28 mouse cellular contexts compared by ENCODE assay signal in genomic region chr10:96711993-96712392, GRCm38 (mm10).
DNase-seq lines count a peak whose midpoint lies in the region; ATAC-seq and TF ChIP-seq lines count a peak whose summit lies in the region.
"Had no signal": no experiment of that assay in that cellular context is flagged by ENCODE, and none has a peak within 500 bp of the region (broad histone marks: within the 10 kb centered on the region; RNA-seq: fewer than 3 reads in every experiment).

No protein-coding gene starts in this region.

- 0 out of 2 replicates have a peak overlapping the region, but pooled peaks have one; percentile 20 for H3K27ac ChIP-seq in gastrocnemius, adult 2 months
- H3K27ac ChIP-seq in midbrain, embryonic 11.5 days (ENCODE audit: low read depth, low read length): no peak overlapping the region
- H3K27ac ChIP-seq in midbrain, postnatal 0 days (ENCODE audit: low read depth, low read length): no peak overlapping the region
- H3K27ac ChIP-seq: forebrain, embryonic 12.5 days; hindbrain, embryonic 12.5 days; limb, embryonic 12.5 days; liver, embryonic 12.5 days; midbrain, embryonic 13.5 days; stomach, postnatal 0 days had no signal

- no peak for TF ChIP-seq CTCF in gastrocnemius, adult 2 months (IDR thresholded peaks at IDR 0.05)
- TF ChIP-seq CTCF in midbrain, postnatal 0 days (IDR thresholded peaks at IDR 0.05): no peak

- intact Hi-C loops in gastrocnemius, adult 2 months (cut with DNase I): no loop called here
- intact Hi-C loops in gastrocnemius, postnatal 14 days (cut with DNase I; ENCODE audit: low total_unique reads): no loop called here

- no peak overlapping the region for H3K4me3 ChIP-seq in gastrocnemius, adult 2 months
- H3K4me3 ChIP-seq in midbrain, embryonic 11.5 days (ENCODE audit: low read depth, low read length): no peak overlapping the region
- H3K4me3 ChIP-seq in midbrain, postnatal 0 days (ENCODE audit: low read depth, low read length): no peak overlapping the region
- H3K4me3 ChIP-seq: erythroblast, embryonic 14.5 days; forebrain, embryonic 12.5 days; hindbrain, embryonic 12.5 days; limb, embryonic 12.5 days; liver, embryonic 12.5 days; megakaryocyte, embryonic 14.5 days; midbrain, embryonic 13.5 days had no signal

- no peaks in the 10 kb centered on the region for H3K4me1 ChIP-seq in midbrain, embryonic 11.5 days (ENCODE audit: control insufficient read depth, insufficient read depth, low read length)
- no peaks in the 10 kb centered on the region for H3K4me1 ChIP-seq in midbrain, postnatal 0 days (ENCODE audit: insufficient read depth, low read length)
- H3K4me1 ChIP-seq: limb, embryonic 12.5 days; liver, embryonic 12.5 days; megakaryocyte, embryonic 14.5 days had no signal

- 73% methylated on average over 2 of the region's 2 CpGs for WGBS in midbrain, embryonic 11.5 days
- WGBS in midbrain, postnatal 0 days: 73% methylated on average over 2 of the region's 2 CpGs

- no peak for ATAC-seq in midbrain, embryonic 11.5 days (ENCODE audit: low FRiP score)
- no peak for ATAC-seq in midbrain, postnatal 0 days (ENCODE audit: low FRiP score)
- no peak for ATAC-seq in granulocyte monocyte progenitor cell, adult 5-6 weeks (replicated peaks; ENCODE audit: poor library complexity, severe bottlenecking)
- ATAC-seq: forebrain, postnatal 0 days; intestine, postnatal 0 days; liver, embryonic 12.5 days; liver, postnatal 0 days; midbrain, embryonic 13.5 days had no signal

- DNase-seq in gastrocnemius, adult 2 months: peak; percentile 54
- no peak for DNase-seq in gastrocnemius, postnatal 10 days
- peak; percentile 26 for DNase-seq in midbrain, embryonic 11.5 days (ENCODE audit: low spot score, missing footprints)
- no peak for DNase-seq in midbrain, postnatal 0 days (ENCODE audit: low spot score)
- peak; percentile 10 for DNase-seq in gastrocnemius, postnatal 14 days
- peak; percentile 52 for DNase-seq in skeletal muscle tissue, adult 2 months (ENCODE audit: low read depth, low spot score)
- no peak for DNase-seq in cerebellum, postnatal 36 days
- DNase-seq: adrenal gland, postnatal 36 days; cerebellum, adult 8-10 months; embryo, embryonic 11 days; forebrain, postnatal 0 days; heart, postnatal 36 days; kidney, adult 9 months; kidney, postnatal 10 days; liver, postnatal 0 days; lung, postnatal 4 days; thymus, adult 18-20 months; thymus, postnatal 36 days had no signal

- H3K27me3 ChIP-seq in midbrain, embryonic 11.5 days (ENCODE audit: control insufficient read depth, insufficient read depth, low read length): no peaks in the 10 kb centered on the region
- no peaks in the 10 kb centered on the region for H3K27me3 ChIP-seq in midbrain, postnatal 0 days (ENCODE audit: insufficient read depth, low read length)
- H3K27me3 ChIP-seq: forebrain, embryonic 12.5 days; hindbrain, embryonic 12.5 days; limb, embryonic 12.5 days; liver, embryonic 12.5 days; megakaryocyte, embryonic 14.5 days; midbrain, embryonic 13.5 days had no signal

- H3K9ac ChIP-seq in midbrain, embryonic 11.5 days (ENCODE audit: low read length): no peak overlapping the region
- H3K9ac ChIP-seq in midbrain, postnatal 0 days (replicated peaks; ENCODE audit: low read length, poor library complexity, severe bottlenecking): no peak overlapping the region
- H3K9ac ChIP-seq: forebrain, embryonic 12.5 days; forebrain, postnatal 0 days; hindbrain, embryonic 12.5 days; limb, embryonic 12.5 days; liver, embryonic 12.5 days; liver, postnatal 0 days; midbrain, embryonic 13.5 days had no signal

- no peaks in the 10 kb centered on the region for H3K36me3 ChIP-seq in midbrain, embryonic 11.5 days (ENCODE audit: control insufficient read depth, insufficient read depth, low read length)
- no peaks in the 10 kb centered on the region for H3K36me3 ChIP-seq in midbrain, postnatal 0 days (ENCODE audit: insufficient read depth, low read length)
- H3K36me3 ChIP-seq: forebrain, embryonic 12.5 days; hindbrain, embryonic 12.5 days; limb, embryonic 12.5 days; liver, embryonic 12.5 days; midbrain, embryonic 13.5 days had no signal

- H3K4me2 ChIP-seq in midbrain, embryonic 11.5 days: no peak overlapping the region
- H3K4me2 ChIP-seq in midbrain, postnatal 0 days (ENCODE audit: low read depth, low read length, poor library complexity, severe bottlenecking): no peak overlapping the region
- H3K4me2 ChIP-seq: forebrain, embryonic 12.5 days; hindbrain, embryonic 12.5 days; limb, embryonic 12.5 days; liver, embryonic 12.5 days; midbrain, embryonic 13.5 days had no signal

- H3K9me3 ChIP-seq in midbrain, embryonic 11.5 days (ENCODE audit: control insufficient read depth, low read length): no peaks in the 10 kb centered on the region
- no peaks in the 10 kb centered on the region for H3K9me3 ChIP-seq in midbrain, postnatal 0 days (ENCODE audit: low read length)
- H3K9me3 ChIP-seq: forebrain, embryonic 12.5 days; hindbrain, embryonic 12.5 days; limb, embryonic 12.5 days; liver, embryonic 12.5 days had no signal

Comparison
In these comparisons a context has a peak if more than half of its experiments do, and no peak if none do; other contexts are left out.
1. DNase-seq: peak in gastrocnemius, adult 2 months (single experiment), midbrain, embryonic 11.5 days (single experiment), gastrocnemius, postnatal 14 days (single experiment) and skeletal muscle tissue, adult 2 months (single experiment); none in gastrocnemius, postnatal 10 days (single experiment), midbrain, postnatal 0 days (single experiment) and cerebellum, postnatal 36 days (0 of 2).